Mouse (Mus musculus) CH12.LX (cell line): ENCODE data around the gene Socs1.

Experiments used
- CTCF ChIP-seq, 2 experiments: IDR thresholded peaks in 1 of 2; conservative IDR thresholded peaks in 1 of 2; 2 replicates each; pipeline ENCODE4 v1.5.1; 2011 to 2012; ENCODE audit warnings: low read depth in 2 of 2, low read length in 2 of 2, improper control_type of control experiment in 1 of 2, inconsistent platforms in 1 of 2, mild to moderate bottlenecking in 1 of 2, moderate library complexity in 1 of 2
- POLR2AphosphoS2 ChIP-seq: IDR thresholded peaks from 2 replicates; pipeline ENCODE4 v1.6.1; 2011; ENCODE audit warnings: low read depth, low read length, improper control_type of control experiment

GRCm38 (mm10) chr16:10821387-10821786 is 36.1 kb upstream of the Socs1 start:
- TF ChIP-seq CTCF (conservative IDR thresholded peaks at IDR 0.05 in 1 of 2, IDR thresholded peaks at IDR 0.05 in 1 of 2; ENCODE audit: low read depth in 2 of 2, low read length in 2 of 2): no peak
- TF ChIP-seq POLR2AphosphoS2: no peak
